Mouse (Mus musculus) MEL (cell line): Measurements from ENCODE around the gene Tsen54.

Experiments used
- CHD1 ChIP-seq: IDR thresholded peaks from 2 replicates; pipeline ENCODE4 v1.6.1; 2012; ENCODE audit warnings: low read depth, mild to moderate bottlenecking, inconsistent platforms, low read length, improper control_type of control experiment
- CTCF ChIP-seq, 3 experiments: IDR thresholded peaks in 2 of 3; conservative IDR thresholded peaks in 1 of 3; 2 replicates each; pipeline ENCODE4 v1.5.1; 2011 to 2012; ENCODE audit warnings: low read length in 3 of 3, low read depth in 2 of 3, mild to moderate bottlenecking in 2 of 3, improper control_type of control experiment in 1 of 3, inconsistent platforms in 1 of 3, mixed read lengths in 1 of 3, moderate library complexity in 1 of 3; ENCODE audit not compliant: control insufficient read depth in 1 of 3, insufficient read depth in 1 of 3, poor library complexity in 1 of 3, severe bottlenecking in 1 of 3
- EP300 ChIP-seq, 2 experiments: IDR thresholded peaks; 2 replicates each; pipeline ENCODE4 v1.6.1; 2011; ENCODE audit warnings: improper control_type of control experiment in 2 of 2, low read length in 2 of 2, low read depth in 1 of 2, mild to moderate bottlenecking in 1 of 2
- GATA1 ChIP-seq: IDR thresholded peaks from 2 replicates; pipeline ENCODE4 v1.6.1; 2011; ENCODE audit warnings: low read depth, low read length, improper control_type of control experiment
- MYC ChIP-seq: IDR thresholded peaks from 2 replicates; pipeline ENCODE4 v1.6.1; 2011; ENCODE audit warnings: low read depth, mild to moderate bottlenecking, low read length, improper control_type of control experiment, moderate library complexity
- TCF12 ChIP-seq: IDR thresholded peaks from 2 replicates; pipeline ENCODE4 v1.6.1; 2014; ENCODE audit warnings: low read depth, mild to moderate bottlenecking, inconsistent platforms, low read length, improper control_type of control experiment, moderate library complexity
- ZNF384 ChIP-seq: IDR thresholded peaks from 2 replicates; pipeline ENCODE4 v1.6.1; 2012; ENCODE audit warnings: low read depth, mild to moderate bottlenecking, inconsistent platforms, low read length, improper control_type of control experiment

DNA sequence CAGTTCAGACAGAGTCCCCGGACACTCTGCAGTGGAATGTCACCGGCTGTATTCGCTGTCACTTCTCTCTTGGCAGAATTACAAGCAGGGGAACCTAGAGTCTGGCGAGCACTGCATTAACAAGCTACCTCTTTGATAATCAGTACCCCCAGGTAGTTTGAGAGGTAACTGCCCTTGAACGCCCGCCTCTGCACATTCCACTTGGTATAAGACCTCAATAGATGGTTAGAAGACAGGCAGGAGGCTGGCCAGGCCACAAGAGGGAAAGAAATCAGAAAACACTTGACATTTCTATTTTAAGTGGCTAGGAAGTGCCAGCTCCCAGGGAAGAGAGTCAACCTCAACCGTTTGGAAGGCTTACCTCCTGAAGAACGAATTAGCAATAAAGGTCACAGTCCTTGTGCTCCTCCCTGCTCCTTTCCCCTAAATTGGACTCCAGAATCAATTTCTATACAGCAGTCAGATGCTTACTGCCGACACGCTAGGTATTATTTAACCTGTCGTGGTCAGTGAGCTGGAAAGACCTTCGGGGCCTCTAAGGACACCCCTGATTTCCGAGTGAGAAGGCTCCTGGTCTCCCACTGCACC is 48.1 kb upstream of the Tsen54 start:
- TF ChIP-seq EP300 (IDR thresholded peaks at IDR 0.05; ENCODE audit: low read depth in 1 of 2, low read length in 2 of 2) (no peak), CTCF (IDR thresholded peaks at IDR 0.05 in 2 of 3, conservative IDR thresholded peaks at IDR 0.05 in 1 of 3; ENCODE audit: control insufficient read depth in 1 of 3, insufficient read depth in 1 of 3, low read depth in 2 of 3, low read length in 3 of 3, poor library complexity in 1 of 3, severe bottlenecking in 1 of 3) (no peak), MYC (no peak), CHD1 (no peak), GATA1 (no peak), ZNF384 (no peak), TCF12 (no peak)
